Mouse (Mus musculus) mouse embryonic stem cell (cell line): Measurements from ENCODE around the gene Crtc2.

ENCODE experiments used
- in situ Hi-C, 2 experiments: fragments of 300-500 bp; cut with MboI; formaldehyde crosslinking; loops; 1 replicate in 1 of 2; 3 replicates in 1 of 2; pipeline ENCODE4 v1.14.3; 2019 to 2020; ENCODE audit warnings: low sequenced_read_pairs in 2 of 2, low pct_unique_long_range_greater_than_20kb in 1 of 2, mixed read lengths in 1 of 2; ENCODE audit not compliant: unreplicated experiment in 1 of 2

Crtc2 gene

DNA sequence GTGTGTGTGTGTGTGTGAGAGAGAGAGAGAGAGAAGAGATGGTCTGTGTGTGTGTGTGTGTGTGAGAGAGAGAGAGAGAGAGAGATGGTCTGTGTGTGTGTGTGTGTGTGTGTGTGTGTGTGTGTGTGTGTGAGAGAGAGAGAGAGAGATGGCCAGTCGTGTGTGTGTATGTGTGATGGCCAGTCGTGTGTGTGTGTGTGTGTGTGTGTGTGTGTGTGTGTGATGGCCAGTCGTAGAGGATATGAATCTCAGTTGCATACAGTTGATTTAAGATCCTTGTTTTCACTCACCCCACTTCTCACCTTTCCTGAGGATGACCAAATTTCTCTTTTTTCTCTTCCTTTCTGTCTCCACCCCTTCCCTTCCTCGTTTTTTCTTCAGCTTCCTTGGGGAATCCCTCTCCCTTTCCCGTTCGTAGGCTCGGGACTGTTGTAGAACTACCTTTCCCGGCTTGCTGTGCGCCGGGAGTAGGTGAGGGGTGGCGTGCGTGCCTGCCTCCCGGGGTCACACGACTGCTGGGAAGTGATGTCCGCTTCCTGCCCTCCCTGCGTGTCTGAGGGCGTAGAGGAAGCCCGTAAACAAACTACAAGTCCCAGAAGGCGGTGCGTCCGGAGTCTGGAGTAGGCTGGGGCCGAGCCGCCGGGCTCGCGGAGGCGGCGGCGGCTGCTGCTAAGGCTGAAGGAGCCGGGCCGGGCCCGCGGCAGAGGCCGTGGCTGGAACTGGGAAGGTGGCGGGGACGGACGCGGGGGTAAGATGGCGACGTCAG lies at the start of gene Crtc2:
Crtc2 (plus strand) TSS at position 511 of the 766 bp plus-strand sequence.
- in situ Hi-C loops, result no loop called here

DNA sequence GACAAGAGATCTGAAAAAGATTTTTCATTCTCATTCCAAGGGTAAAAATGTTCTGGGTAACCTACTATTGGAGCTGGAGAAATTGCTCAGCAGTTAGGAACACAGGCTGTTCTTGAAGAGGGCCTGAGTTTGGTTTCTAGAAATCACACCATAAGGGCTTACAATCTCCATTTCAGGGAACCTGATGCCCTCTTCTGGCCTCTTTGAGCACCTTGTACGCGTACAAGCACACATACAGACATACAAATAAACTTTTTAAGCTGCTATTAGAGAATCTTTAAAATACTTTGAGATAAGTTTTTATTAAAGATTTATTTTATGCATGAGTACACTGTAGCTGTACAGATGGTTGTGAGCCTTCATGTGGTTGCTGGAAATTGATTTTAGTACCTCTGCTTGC lies 49.4 kb upstream of the Crtc2 start:
- in situ Hi-C loops, result no loop called here

DNA sequence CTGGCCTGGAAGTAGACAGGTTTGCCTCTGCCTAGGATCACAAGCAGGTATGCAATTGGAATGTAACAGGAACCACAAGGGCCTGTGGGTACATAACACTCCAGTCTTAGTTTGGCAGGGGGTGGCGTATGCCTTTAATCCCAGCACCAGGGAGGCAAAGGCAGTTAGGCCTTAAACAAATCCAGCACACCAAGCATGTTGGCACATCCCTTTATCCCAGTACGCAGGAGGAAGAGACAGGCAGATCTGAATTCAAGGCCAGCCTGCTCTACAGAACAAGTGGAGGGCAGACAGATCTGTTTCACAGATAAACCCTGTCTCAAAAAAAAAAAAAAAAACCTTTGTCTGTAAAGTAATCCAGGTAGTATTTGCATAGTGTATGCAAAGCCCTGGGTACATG lies 45.3 kb upstream of the Crtc2 start:
- in situ Hi-C loops, result no loop called here

GRCm38 (mm10) chr3:90209908-90210566 lies 43.9 kb upstream of the Crtc2 start:
- in situ Hi-C loops, result no loop called here

DNA sequence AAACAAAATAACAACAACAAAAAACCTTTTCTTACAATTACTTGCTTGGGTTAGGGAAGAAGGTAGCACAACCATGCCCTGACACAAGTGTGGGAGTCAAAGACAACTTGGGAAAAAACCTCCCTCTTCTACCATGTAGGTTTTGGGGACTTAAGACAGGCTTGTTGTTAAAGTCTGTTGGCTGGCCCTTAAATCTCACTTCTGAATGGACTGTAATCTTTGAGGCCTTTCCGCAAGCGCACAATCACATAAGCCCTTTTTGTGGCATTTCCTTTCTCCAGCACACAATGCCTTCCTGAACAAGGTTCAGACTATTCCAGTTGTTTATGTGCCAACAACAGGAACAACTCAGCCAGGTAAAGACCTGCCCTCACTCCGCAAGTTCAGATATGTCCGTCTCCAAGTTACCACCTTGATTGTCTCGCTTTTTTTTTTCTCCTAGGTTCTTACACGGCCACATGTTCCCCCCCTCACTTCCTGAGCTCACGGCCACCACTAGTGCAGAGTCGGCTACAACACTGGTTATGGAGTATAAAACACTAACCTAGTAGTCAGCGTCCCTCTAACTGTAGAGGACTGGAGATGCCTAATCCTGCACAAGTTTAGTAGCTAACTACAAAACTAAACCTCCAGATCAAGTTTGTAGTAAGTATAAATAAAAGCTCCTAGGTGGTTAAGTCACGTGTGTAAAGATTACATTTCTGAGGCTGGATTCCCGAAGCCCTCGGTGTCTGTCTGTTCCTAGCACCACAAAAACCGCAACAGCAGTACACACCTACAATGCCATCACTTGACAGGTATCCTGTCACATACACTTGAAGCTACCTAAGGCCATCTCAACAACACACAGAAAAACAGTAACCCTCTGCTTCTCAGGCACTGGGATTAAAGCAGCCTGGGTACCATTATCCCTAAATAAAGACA lies 42.2 kb upstream of the Crtc2 start:
- in situ Hi-C loops, result no loop called here

DNA sequence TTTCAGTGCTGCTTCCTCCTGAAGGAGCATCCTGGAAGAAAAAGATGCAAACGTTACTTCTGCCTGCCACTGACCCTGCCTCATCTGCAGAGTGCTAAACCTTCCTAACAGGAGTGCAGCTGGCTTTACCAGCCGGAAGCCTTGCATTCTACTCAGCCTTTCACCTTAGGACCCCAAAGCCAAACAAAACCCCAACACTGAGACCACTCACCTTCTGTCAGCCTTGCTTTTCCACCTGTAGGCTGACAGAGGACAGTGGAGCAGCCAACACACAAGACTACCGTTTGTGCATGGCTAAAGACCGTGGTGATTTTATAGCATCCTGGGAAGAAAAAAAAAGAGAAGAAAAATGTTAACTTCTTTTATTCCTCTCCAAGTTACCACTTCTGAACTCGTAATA lies 41.2 kb upstream of the Crtc2 start:
- in situ Hi-C loops, result no loop called here

- in situ Hi-C loops, result no loop called here
Measured at GRCm38 (mm10) chr3:90213377-90213866, 40.5 kb upstream of the Crtc2 start, which contains the start of the genes Rps27 and Rab13. Gene Rps27, minus strand, starts transcription at chr3:90213651. Gene Rab13, plus strand, starts transcription at chr3:90213695.

GRCm38 (mm10) chr3:90213956-90214684 lies 39.8 kb upstream of the Crtc2 start:
- in situ Hi-C loops, result no loop called here

GRCm38 (mm10) chr3:90215825-90216380 lies 38.1 kb upstream of the Crtc2 start:
- in situ Hi-C loops, result no loop called here

GRCm38 (mm10) chr3:90220088-90220487 lies 33.9 kb upstream of the Crtc2 start:
- in situ Hi-C loops, result loop anchor here in 1 of 2 experiments (10.0 kb wide), 1 partner anchor 155 kb away; no protein-coding TSS in a partner anchor

GRCm38 (mm10) chr3:90220531-90220951 lies 33.4 kb upstream of the Crtc2 start:
- in situ Hi-C loops, result loop anchor here in 1 of 2 experiments (10.0 kb wide), 1 partner anchor 154 kb away; no protein-coding TSS in a partner anchor

- in situ Hi-C loops, result loop anchor here in 1 of 2 experiments (10.0 kb wide), 1 partner anchor 154 kb away; no protein-coding TSS in a partner anchor
Measured at GRCm38 (mm10) chr3:90221123-90221522, 32.8 kb upstream of the Crtc2 start.

- in situ Hi-C loops, result loop anchor here in 1 of 2 experiments (10.0 kb wide), 1 partner anchor 152 kb away; no protein-coding TSS in a partner anchor
Measured at GRCm38 (mm10) chr3:90222455-90222854, 31.5 kb upstream of the Crtc2 start.

DNA sequence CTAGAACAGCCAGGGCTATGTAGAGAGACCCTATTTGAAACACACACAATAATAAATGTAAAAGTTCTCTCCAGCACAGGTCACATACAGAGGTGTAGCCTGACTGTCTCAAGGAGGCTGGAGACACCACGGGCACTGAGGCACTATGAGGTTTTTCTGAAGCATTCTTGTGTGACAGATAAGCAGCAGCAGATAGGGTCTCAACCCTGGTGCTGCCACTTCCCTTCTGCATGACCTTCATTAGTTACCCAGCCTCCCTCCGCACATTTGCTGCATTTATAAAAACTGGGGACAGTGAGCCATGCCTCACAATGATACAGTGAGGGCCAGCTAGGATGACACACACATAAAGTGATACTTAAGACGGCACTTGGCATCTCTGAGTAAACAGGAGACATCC lies 31.0 kb upstream of the Crtc2 start:
- in situ Hi-C loops, result loop anchor here in 1 of 2 experiments (10.0 kb wide), 1 partner anchor 152 kb away; no protein-coding TSS in a partner anchor

- in situ Hi-C loops, result loop anchor here in 1 of 2 experiments (10.0 kb wide), 1 partner anchor 150 kb away; no protein-coding TSS in a partner anchor
Measured at GRCm38 (mm10) chr3:90224331-90224730, 29.6 kb upstream of the Crtc2 start.

DNA sequence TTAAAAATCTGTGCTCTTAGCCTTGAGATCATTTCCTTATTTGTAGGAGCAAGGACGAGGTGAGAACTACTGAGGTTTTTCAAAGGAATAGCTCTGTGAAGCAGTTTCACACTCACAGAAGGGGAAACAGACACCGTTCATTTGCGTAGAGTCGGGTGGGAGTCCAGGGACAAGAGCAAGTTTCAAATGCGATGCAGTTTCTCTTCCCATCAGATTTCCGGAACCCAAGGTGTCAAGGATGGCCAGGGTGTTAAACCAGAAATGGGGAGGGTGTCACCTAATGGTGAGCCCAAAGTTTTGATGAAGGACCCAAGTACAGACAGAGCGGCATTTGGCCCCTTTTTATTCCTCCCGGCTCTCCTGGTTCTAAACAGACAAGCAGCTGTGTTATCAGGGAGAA lies 22.9 kb upstream of the Crtc2 start:
- in situ Hi-C loops, result no loop called here
